Mouse (Mus musculus): ENCODE data around the gene Rnf38.

- TF ChIP-seq EP300 (IDR thresholded peaks at IDR 0.05; ENCODE audit: low read depth) (no peak), CTCF (IDR thresholded peaks at IDR 0.05; ENCODE audit: low read depth) (no peak)
These were observed 9.4 kb downstream of the Rnf38 start for GRCm38 (mm10) chr4:44224141-44224540.

Measured in liver, postnatal 0 days (tissue).